17 mouse cellular contexts compared by ENCODE assay signal in the genomic region with DNA sequence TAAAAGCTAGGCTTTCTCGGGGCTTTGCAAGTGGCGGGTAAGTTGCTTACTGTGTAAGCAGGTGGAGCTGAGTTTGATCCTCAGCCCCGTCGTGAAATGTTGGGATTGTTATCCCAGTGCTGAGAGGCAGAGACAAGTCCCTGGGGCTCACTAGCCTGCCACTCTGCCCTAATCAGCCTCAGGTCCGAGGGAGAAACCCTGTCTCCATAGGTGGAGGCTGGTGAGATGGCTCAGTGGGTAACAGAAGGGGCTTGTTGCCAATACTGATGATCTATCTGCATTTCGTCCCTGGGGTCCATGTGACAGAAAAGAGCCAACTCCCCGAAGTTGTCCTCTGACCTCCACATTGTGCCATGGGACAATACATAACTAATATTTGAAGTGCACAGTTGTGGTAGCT.
"Had no signal": no experiment of that assay in that cellular context is flagged by ENCODE, and none has a peak within 500 bp of the region (broad histone marks: within the 10 kb centered on the region; RNA-seq: fewer than 3 reads in every experiment).

No protein-coding gene starts in this region.

- H3K27ac ChIP-seq: left cerebral cortex, adult 2 months; limb, embryonic 10.5 days; liver, embryonic 15.5 days; midbrain, embryonic 10.5 days had no signal

- H3K9me3 ChIP-seq: limb, embryonic 10.5 days; liver, embryonic 15.5 days; midbrain, embryonic 10.5 days had no signal

- DNase-seq: kidney, adult 11 months; kidney, adult 9 months; kidney, postnatal 10 days; lung, adult 2 months; lung, postnatal 36 days; midbrain, embryonic 14.5 days; right cerebral cortex, postnatal 4 days; spleen, adult 18-20 months; thymus, adult 18-20 months; thymus, postnatal 14 days had no signal

- ATAC-seq: lung, postnatal 0 days had no signal

- H3K4me3 ChIP-seq: left cerebral cortex, adult 2 months; limb, embryonic 10.5 days; liver, embryonic 15.5 days; midbrain, embryonic 10.5 days; myocyte had no signal

- H3K4me2 ChIP-seq: liver, embryonic 11.5 days; liver, embryonic 15.5 days had no signal

- H3K9ac ChIP-seq: liver, embryonic 15.5 days had no signal

- H3K4me1 ChIP-seq: liver, embryonic 15.5 days; midbrain, embryonic 10.5 days had no signal

- H3K27me3 ChIP-seq: liver, embryonic 15.5 days had no signal
